Mouse (Mus musculus) MEL (cell line): ENCODE results near the gene Nrl. TPM values are rescaled to one million over a fixed set of nuclear protein-coding genes. Genes with fewer than 3 reads are reported as not detected.

ENCODE experiments used
- DNase-seq: peaks from one replicate; pipeline ENCODE4 v3.0.0; 2011; ENCODE audit warnings: low read depth, low spot score
- H3K27ac ChIP-seq: 2 replicates; pipeline ENCODE4 v1.5.1; 2012; ENCODE audit warnings: low read depth, mild to moderate bottlenecking, control low read depth, low read length, moderate library complexity; ENCODE audit not compliant: control insufficient read depth
- H3K27me3 ChIP-seq, 2 experiments: fragments of 150-350 bp in 1 of 2; sonication (generic) in 1 of 2; 2 replicates each; pipeline ENCODE4 v1.6.1; 2012; ENCODE audit warnings: low read length in 2 of 2, mild to moderate bottlenecking in 2 of 2, improper control_type of control experiment in 1 of 2, moderate library complexity in 1 of 2; ENCODE audit not compliant: insufficient read depth in 2 of 2, control insufficient read depth in 1 of 2
- H3K36me3 ChIP-seq, 2 experiments: 2 replicates each; pipeline ENCODE4 v1.6.1; 2012 to 2014; ENCODE audit warnings: low read length in 2 of 2, improper control_type of control experiment in 1 of 2, inconsistent platforms in 1 of 2, mild to moderate bottlenecking in 1 of 2; ENCODE audit not compliant: insufficient read depth in 2 of 2, control insufficient read depth in 1 of 2
- H3K4me1 ChIP-seq, 2 experiments: fragments of 150-350 bp in 1 of 2; sonication (generic) in 1 of 2; 2 replicates each; pipeline ENCODE4 v1.6.1; 2012; ENCODE audit warnings: low read length in 2 of 2, improper control_type of control experiment in 1 of 2, mild to moderate bottlenecking in 1 of 2; ENCODE audit not compliant: insufficient read depth in 2 of 2, control insufficient read depth in 1 of 2
- H3K4me3 ChIP-seq, 2 experiments: fragments of 150-350 bp in 1 of 2; sonication (generic) in 1 of 2; 2 replicates each; pipeline ENCODE4 v1.5.1; 2012; ENCODE audit warnings: low read depth in 2 of 2, low read length in 2 of 2, mild to moderate bottlenecking in 2 of 2, moderate library complexity in 2 of 2, control low read depth in 1 of 2, improper control_type of control experiment in 1 of 2; ENCODE audit not compliant: control insufficient read depth in 1 of 2, insufficient read depth in 1 of 2
- H3K79me2 ChIP-seq: 2 replicates; pipeline ENCODE4 v1.6.1; 2012; ENCODE audit warnings: mild to moderate bottlenecking, low read length, moderate library complexity; ENCODE audit not compliant: control insufficient read depth, poor library complexity, insufficient read depth
- H3K9ac ChIP-seq: 2 replicates; pipeline ENCODE4 v1.6.1; 2012; ENCODE audit warnings: low read depth, mild to moderate bottlenecking, control low read depth, low read length, moderate library complexity; ENCODE audit not compliant: control insufficient read depth, poor library complexity, severe bottlenecking
- H3K9me3 ChIP-seq: fragments of 150-350 bp; sonication (generic); replicated peaks from 2 replicates; pipeline ENCODE4 v1.6.1; 2012; ENCODE audit warnings: mild to moderate bottlenecking, low read length, improper control_type of control experiment, moderate library complexity; ENCODE audit not compliant: insufficient read depth
- BHLHE40 ChIP-seq: IDR thresholded peaks from 2 replicates; pipeline ENCODE4 v1.6.1; 2012; ENCODE audit warnings: low read depth, mild to moderate bottlenecking, inconsistent platforms, low read length, improper control_type of control experiment, borderline replicate concordance
- CTCF ChIP-seq, 3 experiments: IDR thresholded peaks in 2 of 3; conservative IDR thresholded peaks in 1 of 3; 2 replicates each; pipeline ENCODE4 v1.5.1; 2011 to 2012; ENCODE audit warnings: low read length in 3 of 3, low read depth in 2 of 3, mild to moderate bottlenecking in 2 of 3, improper control_type of control experiment in 1 of 3, inconsistent platforms in 1 of 3, mixed read lengths in 1 of 3, moderate library complexity in 1 of 3; ENCODE audit not compliant: control insufficient read depth in 1 of 3, insufficient read depth in 1 of 3, poor library complexity in 1 of 3, severe bottlenecking in 1 of 3
- E2F4 ChIP-seq: IDR thresholded peaks from 2 replicates; pipeline ENCODE4 v1.6.1; 2011; ENCODE audit warnings: low read depth, low read length, improper control_type of control experiment, borderline replicate concordance
- ELF1 ChIP-seq: IDR thresholded peaks from 2 replicates; pipeline ENCODE4 v1.6.1; 2014; ENCODE audit warnings: low read depth, mild to moderate bottlenecking, inconsistent platforms, low read length, improper control_type of control experiment, moderate library complexity
- GABPA ChIP-seq: IDR thresholded peaks from 2 replicates; pipeline ENCODE4 v1.6.1; 2012; ENCODE audit warnings: low read depth, mild to moderate bottlenecking, inconsistent platforms, low read length, improper control_type of control experiment, moderate library complexity
- GATA1 ChIP-seq: IDR thresholded peaks from 2 replicates; pipeline ENCODE4 v1.6.1; 2011; ENCODE audit warnings: low read depth, low read length, improper control_type of control experiment
- HCFC1 ChIP-seq: IDR thresholded peaks from 2 replicates; pipeline ENCODE4 v1.6.1; 2012; ENCODE audit warnings: low read depth, mild to moderate bottlenecking, inconsistent platforms, low read length, improper control_type of control experiment, moderate library complexity
- KAT2A ChIP-seq: conservative IDR thresholded peaks from 2 replicates; pipeline ENCODE4 v1.6.1; 2012; ENCODE audit warnings: low read depth, low read length, improper control_type of control experiment, inconsistent platforms
- MAFK ChIP-seq: IDR thresholded peaks from 2 replicates; pipeline ENCODE4 v1.6.1; 2011; ENCODE audit warnings: low read depth, mild to moderate bottlenecking, low read length, improper control_type of control experiment, borderline replicate concordance
- MEF2A ChIP-seq: IDR thresholded peaks from 2 replicates; pipeline ENCODE4 v1.6.1; 2014; ENCODE audit warnings: low read depth, mild to moderate bottlenecking, inconsistent platforms, low read length, improper control_type of control experiment; ENCODE audit not compliant: poor library complexity, insufficient replicate concordance, severe bottlenecking; ENCODE audit errors: extremely low read depth
- NELFE ChIP-seq: IDR thresholded peaks from 2 replicates; pipeline ENCODE4 v1.6.1; 2011; ENCODE audit warnings: low read depth, low read length, improper control_type of control experiment
- POLR2A ChIP-seq, 2 experiments: IDR thresholded peaks; 2 replicates each; pipeline ENCODE4 v1.6.1; 2011 to 2012; ENCODE audit warnings: low read length in 2 of 2, mild to moderate bottlenecking in 2 of 2, control low read depth in 1 of 2, improper control_type of control experiment in 1 of 2, low read depth in 1 of 2, moderate library complexity in 1 of 2; ENCODE audit not compliant: control insufficient read depth in 1 of 2, insufficient read depth in 1 of 2, poor library complexity in 1 of 2
- RAD21 ChIP-seq: IDR thresholded peaks from 2 replicates; pipeline ENCODE4 v1.6.1; 2011; ENCODE audit warnings: mild to moderate bottlenecking, low read depth, low read length, improper control_type of control experiment
- SIN3A ChIP-seq: IDR thresholded peaks from 2 replicates; pipeline ENCODE4 v1.6.1; 2012; ENCODE audit warnings: low read length, improper control_type of control experiment, inconsistent platforms
- SMC3 ChIP-seq: IDR thresholded peaks from 2 replicates; pipeline ENCODE4 v1.6.1; 2011; ENCODE audit warnings: low read depth, low read length, improper control_type of control experiment
- TBP ChIP-seq: IDR thresholded peaks from 2 replicates; pipeline ENCODE4 v1.8.0; 2011; ENCODE audit warnings: low read depth, low read length, improper control_type of control experiment
- TCF12 ChIP-seq: IDR thresholded peaks from 2 replicates; pipeline ENCODE4 v1.6.1; 2014; ENCODE audit warnings: low read depth, mild to moderate bottlenecking, inconsistent platforms, low read length, improper control_type of control experiment, moderate library complexity
- UBTF ChIP-seq: IDR thresholded peaks from 2 replicates; pipeline ENCODE4 v1.6.1; 2012; ENCODE audit warnings: low read depth, mild to moderate bottlenecking, inconsistent platforms, low read length, improper control_type of control experiment, moderate library complexity, borderline replicate concordance; ENCODE audit not compliant: insufficient read depth
- USF2 ChIP-seq, 2 experiments: IDR thresholded peaks; 2 replicates each; pipeline ENCODE4 v1.6.1; 2011 to 2012; ENCODE audit warnings: improper control_type of control experiment in 2 of 2, low read length in 2 of 2, borderline replicate concordance in 1 of 2, inconsistent platforms in 1 of 2, low read depth in 1 of 2, mild to moderate bottlenecking in 1 of 2; ENCODE audit not compliant: insufficient read depth in 1 of 2
- ZC3H11A ChIP-seq: IDR thresholded peaks from 2 replicates; pipeline ENCODE4 v1.6.1; 2012; ENCODE audit warnings: low read depth, mild to moderate bottlenecking, inconsistent platforms, low read length, improper control_type of control experiment
- ZKSCAN1 ChIP-seq: IDR thresholded peaks from 2 replicates; pipeline ENCODE4 v1.6.1; 2012; ENCODE audit warnings: low read depth, mild to moderate bottlenecking, inconsistent platforms, low read length, improper control_type of control experiment, moderate library complexity
- ZMIZ1 ChIP-seq: IDR thresholded peaks from 2 replicates; pipeline ENCODE4 v1.6.1; 2012; ENCODE audit warnings: low read depth, mild to moderate bottlenecking, inconsistent platforms, low read length, improper control_type of control experiment, moderate library complexity
- ZNF384 ChIP-seq: IDR thresholded peaks from 2 replicates; pipeline ENCODE4 v1.6.1; 2012; ENCODE audit warnings: low read depth, mild to moderate bottlenecking, inconsistent platforms, low read length, improper control_type of control experiment
- polyA plus RNA-seq, 2 experiments: library from polyadenylated mRNA; stranded (reverse) in 1 of 2; unstranded in 1 of 2; fragments of >175 nt in 1 of 2; fragments of >200 nt in 1 of 2; gene quantifications; 2 replicates each; pipeline versions ENCODE4 v1.2.1 to v1.2.4; 2012; ENCODE audit warnings: low replicate concordance in 2 of 2, low read depth in 1 of 2; ENCODE audit not compliant: insufficient read length in 2 of 2, insufficient read depth in 1 of 2, missing spikeins in 1 of 2
- total RNA-seq: library from RNA; depleted of rRNA; stranded (reverse); fragments of 300-350 nt; gene quantifications from 2 replicates; pipeline ENCODE4 v1.2.3, GENCODE M21; 2012

Gene Nrl
- total and polyA plus RNA-seq, 3 experiments: not detected

DNA sequence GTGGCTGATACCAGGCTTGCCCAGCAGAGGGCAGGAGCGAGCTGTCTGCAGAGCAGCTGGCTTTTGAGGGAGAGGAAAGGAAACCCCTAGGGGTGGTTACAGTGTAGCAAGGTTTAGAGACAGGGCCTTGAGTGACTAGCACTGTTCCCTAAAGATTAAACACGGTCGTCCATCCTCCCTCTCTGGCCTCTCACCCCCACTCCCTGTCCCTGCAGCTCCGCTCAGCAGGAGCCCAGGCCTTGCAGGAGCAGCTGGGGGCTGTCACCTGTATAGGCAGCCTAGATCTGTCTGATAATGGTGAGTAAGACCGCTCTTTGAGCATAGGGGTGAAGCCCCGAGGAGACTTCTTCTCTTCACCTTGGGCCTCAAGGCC lies 27.3 kb downstream of the Nrl start:
- Histone ChIP-seq H3K4me3 (no peak overlapping the region), H3K27me3 (peaks cover 0 to 1% of the 10 kb centered on the region in 2 experiments; a peak in 2 of 4 replicates), H3K36me3 (no peaks in the 10 kb centered on the region), H3K79me2 (no peaks in the 10 kb centered on the region), H3K27ac (no peak overlapping the region)
- TF ChIP-seq POLR2A (IDR thresholded peaks at IDR 0.05; ENCODE audit: control insufficient read depth in 1 of 2, insufficient read depth in 1 of 2, low read depth in 1 of 2, low read length in 2 of 2, poor library complexity in 1 of 2): no peak
- no peak for TF ChIP-seq ZMIZ1
- TF ChIP-seq KAT2A: no peak
- TF ChIP-seq CTCF (IDR thresholded peaks at IDR 0.05 in 2 of 3, conservative IDR thresholded peaks at IDR 0.05 in 1 of 3; ENCODE audit: control insufficient read depth in 1 of 3, insufficient read depth in 1 of 3, low read depth in 2 of 3, low read length in 3 of 3, poor library complexity in 1 of 3, severe bottlenecking in 1 of 3): peak; percentile 98 to 100 (median 98)
- TF ChIP-seq SIN3A: peak; percentile 45; the same call in 1 of the 2 replicates
- TF ChIP-seq BHLHE40: no peak
- no peak for TF ChIP-seq GABPA
- peak; percentile 96 for TF ChIP-seq SMC3
- TF ChIP-seq ZC3H11A: peak; percentile 88
- TF ChIP-seq NELFE: no peak
- TF ChIP-seq ELF1: no peak
- no peak for TF ChIP-seq TBP
- TF ChIP-seq RAD21: peak; percentile 96
- no peak for TF ChIP-seq GATA1
- no peak for TF ChIP-seq HCFC1
- TF ChIP-seq ZNF384: no peak
- TF ChIP-seq E2F4: no peak
- no peak for TF ChIP-seq MEF2A
- TF ChIP-seq UBTF: no peak
- no peak for TF ChIP-seq TCF12
- no peak for TF ChIP-seq ZKSCAN1
- no peak for TF ChIP-seq MAFK
- TF ChIP-seq USF2 (IDR thresholded peaks at IDR 0.05; ENCODE audit: borderline replicate concordance in 1 of 2, insufficient read depth in 1 of 2, low read depth in 1 of 2, low read length in 2 of 2): no peak
- TF ChIP-seq, all 39 proteins: peak for 5
- Histone ChIP-seq H3K9me3 (no peaks in the 10 kb centered on the region), H3K9ac (no peak overlapping the region), H3K4me1 (no peaks in the 10 kb centered on the region)
- peak; percentile 82 for DNase-seq
